Mouse (Mus musculus): ENCODE measurements around the gene Zswim8.

DNA sequence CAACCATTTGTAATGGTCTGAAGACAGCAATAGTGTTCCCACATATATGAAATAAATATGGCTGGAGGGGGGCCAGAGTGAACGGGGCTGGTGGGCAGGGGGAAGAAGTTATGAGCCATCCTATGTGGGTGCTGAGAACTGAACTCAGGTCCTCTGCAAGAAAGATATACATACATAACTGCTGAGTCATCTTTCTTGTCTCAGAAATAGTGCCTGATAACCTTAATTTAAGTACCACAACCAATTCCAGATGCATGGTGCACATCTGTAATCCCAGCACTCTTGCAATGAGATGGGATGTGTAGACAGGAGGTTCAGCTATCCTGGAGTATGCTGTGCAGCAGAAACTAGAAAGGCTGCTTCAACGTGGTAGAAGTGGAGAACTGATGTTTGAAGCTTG is 25.6 kb upstream of the Zswim8 start:
- TF ChIP-seq POLR2A (IDR thresholded peaks at IDR 0.05; ENCODE audit: extremely low read depth, insufficient read depth, low read length) (no peak), CTCF (IDR thresholded peaks at IDR 0.05; ENCODE audit: low read depth, low read length) (no peak)

Data from liver, adult 2 months (tissue).